19 mouse cellular contexts compared by ENCODE assay signal in the genomic region with DNA sequence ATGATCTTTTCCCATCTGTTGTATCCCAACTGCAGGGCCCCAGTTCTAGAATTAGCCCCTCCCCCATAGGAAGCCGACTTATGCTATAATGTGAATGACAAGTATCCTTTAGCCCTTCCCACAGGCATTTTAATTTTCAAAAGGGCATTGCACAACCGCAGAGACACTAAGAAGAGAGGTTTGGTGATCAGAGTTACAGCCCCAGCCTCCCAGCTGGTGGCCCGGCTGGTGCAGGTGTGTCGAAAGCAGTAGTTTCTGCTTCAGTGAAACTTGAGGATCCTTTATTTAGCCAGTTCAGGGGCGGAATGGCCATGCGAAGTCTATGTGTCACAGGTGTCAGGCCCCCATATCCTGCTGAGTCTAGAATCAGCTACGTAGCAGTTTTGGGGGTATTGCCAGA. TPM values are rescaled to one million over a fixed set of nuclear protein-coding genes. Genes with fewer than 3 reads are reported as not detected.
DNase-seq lines count a peak whose midpoint lies in the region; ATAC-seq and TF ChIP-seq lines count a peak whose summit lies in the region.
"Had no signal": no experiment of that assay in that cellular context is flagged by ENCODE, and none has a peak within 500 bp of the region (broad histone marks: within the 10 kb centered on the region; RNA-seq: fewer than 3 reads in every experiment).

No protein-coding gene starts in this region.

- no peak overlapping the region for H3ac ChIP-seq in myocyte (ENCODE audit: control insufficient read depth, insufficient read length)

- no peaks in the 10 kb centered on the region for H3K9me3 ChIP-seq in embryonic facial prominence, embryonic 13.5 days
- H3K9me3 ChIP-seq in embryonic facial prominence, embryonic 10.5 days, result no peaks in the 10 kb centered on the region
- H3K9me3 ChIP-seq in forebrain, embryonic 13.5 days (replicated peaks), result no peaks in the 10 kb centered on the region
- H3K9me3 ChIP-seq: hindbrain, embryonic 10.5 days had no signal

- H3K27ac ChIP-seq in embryonic facial prominence, embryonic 13.5 days, result peak overlapping the region; percentile 60; the same call in 1 of the 2 replicates
- H3K27ac ChIP-seq in embryonic facial prominence, embryonic 10.5 days (replicated peaks), result no peak overlapping the region
- no peak overlapping the region for H3K27ac ChIP-seq in forebrain, embryonic 13.5 days
- H3K27ac ChIP-seq: gastrocnemius, adult 2 months; hindbrain, embryonic 10.5 days; hindbrain, postnatal 0 days had no signal

- no peak overlapping the region for H3K9ac ChIP-seq in embryonic facial prominence, embryonic 13.5 days
- H3K9ac ChIP-seq in forebrain, embryonic 13.5 days, result no peak overlapping the region

- ATAC-seq in embryonic facial prominence, embryonic 13.5 days (ENCODE audit: insufficient number of reproducible peaks, insufficient read depth, low FRiP score, low TSS enrichment, low read depth), result no peak
- ATAC-seq in forebrain, embryonic 13.5 days, result no peak
- ATAC-seq: hindbrain, postnatal 0 days; intestine, embryonic 16.5 days had no signal

- H3K4me3 ChIP-seq in embryonic facial prominence, embryonic 13.5 days, result no peak overlapping the region
- H3K4me3 ChIP-seq in embryonic facial prominence, embryonic 10.5 days, result no peak overlapping the region
- no peak overlapping the region for H3K4me3 ChIP-seq in myocyte
- no peak overlapping the region for H3K4me3 ChIP-seq in forebrain, embryonic 13.5 days
- H3K4me3 ChIP-seq: gastrocnemius, adult 2 months; hindbrain, embryonic 10.5 days had no signal

- TF ChIP-seq POLR2A in myocyte (IDR thresholded peaks at IDR 0.05; ENCODE audit: insufficient read length, low read depth), result no peak

- no peaks in the 10 kb centered on the region for H3K27me3 ChIP-seq in embryonic facial prominence, embryonic 13.5 days
- no peaks in the 10 kb centered on the region for H3K27me3 ChIP-seq in embryonic facial prominence, embryonic 10.5 days (replicated peaks; ENCODE audit: low read depth, poor library complexity, severe bottlenecking)
- no peaks in the 10 kb centered on the region for H3K27me3 ChIP-seq in myocyte (ENCODE audit: control insufficient read depth, insufficient read depth, insufficient read length)
- H3K27me3 ChIP-seq in forebrain, embryonic 13.5 days, result no peaks in the 10 kb centered on the region

- H3K4me2 ChIP-seq in embryonic facial prominence, embryonic 13.5 days, result no peak overlapping the region
- no peak overlapping the region for H3K4me2 ChIP-seq in myocyte (ENCODE audit: low read depth)
- no peak overlapping the region for H3K4me2 ChIP-seq in forebrain, embryonic 13.5 days
- H3K4me2 ChIP-seq: heart, embryonic 11.5 days had no signal

- peaks cover 98% of the 10 kb centered on the region for H3K4me1 ChIP-seq in embryonic facial prominence, embryonic 13.5 days
- peaks cover 85% of the 10 kb centered on the region for H3K4me1 ChIP-seq in embryonic facial prominence, embryonic 10.5 days
- H3K4me1 ChIP-seq in forebrain, embryonic 13.5 days, result no peaks in the 10 kb centered on the region

- no peaks in the 10 kb centered on the region for H3K36me3 ChIP-seq in embryonic facial prominence, embryonic 13.5 days
- H3K36me3 ChIP-seq in embryonic facial prominence, embryonic 10.5 days (replicated peaks), result peaks cover 74% of the 10 kb centered on the region
- H3K36me3 ChIP-seq in myocyte (ENCODE audit: control insufficient read depth, insufficient read depth), result no peaks in the 10 kb centered on the region
- no peaks in the 10 kb centered on the region for H3K36me3 ChIP-seq in forebrain, embryonic 13.5 days (ENCODE audit: poor library complexity, severe bottlenecking)

- DNase-seq in embryonic facial prominence, embryonic 10.5 days (ENCODE audit: low spot score), result no peak
- peak; percentile 50 for DNase-seq in thymus, postnatal 0 days (ENCODE audit: low spot score)
- no peak for DNase-seq in thymus, adult 18-20 months
- DNase-seq in thymus, postnatal 25 days, result peak; percentile 22
- DNase-seq in liver, result no peak
- DNase-seq: adrenal gland, postnatal 25 days; cerebellum, adult 9-10 months; gastrocnemius, adult 2 months; heart, postnatal 10 days; kidney, adult 9 months; kidney, postnatal 14 days; lung, postnatal 14 days had no signal

- peaks cover 92% of the 10 kb centered on the region for H3K79me2 ChIP-seq in myocyte (ENCODE audit: control insufficient read depth, insufficient read depth)

- WGBS in embryonic facial prominence, embryonic 13.5 days, result 72% methylated on average over 7 of the region's 7 CpGs
- 82% methylated on average over 7 of the region's 7 CpGs for WGBS in embryonic facial prominence, embryonic 10.5 days
- WGBS in forebrain, embryonic 13.5 days, result 79% methylated on average over 7 of the region's 7 CpGs

TF ChIP-seq in myocyte, 11 proteins besides CTCF, POLR2A, EP300 and RAD21:
- TF ChIP-seq CEBPB (IDR thresholded peaks at IDR 0.05; ENCODE audit: insufficient read depth, poor library complexity, severe bottlenecking), result 0 out of 2 replicates have a peak, but pooled peaks have one; percentile 22
- no peak for TF ChIP-seq MYOG (IDR thresholded peaks at IDR 0.05; ENCODE audit: control insufficient read depth in 1 of 3, insufficient read depth in 1 of 3, insufficient read length in 2 of 3, low read depth in 2 of 3)

RNA-seq across cellular contexts. Expression of a gene that starts 10.0 kb away (rescaled TPM):
- 208 TPM in 2 replicates for polyA plus RNA-seq in embryonic facial prominence, embryonic 13.5 days (2015; fragmentation: Nextera tagmentation; extraction: Ambion mirVana)
- 157 and 158 TPM in 2 replicates for polyA plus RNA-seq in embryonic facial prominence, embryonic 10.5 days (2016; fragmentation: Nextera tagmentation; extraction: Ambion mirVana)
- 16.2 TPM in 2 replicates for polyA plus RNA-seq in thymus, postnatal 0 days (2015; fragmentation: Nextera tagmentation; extraction: Ambion mirVana)
- polyA plus RNA-seq in myocyte (2012; fragmentation: generic; extraction: Trizol), result 156 TPM
- 38.2 and 43.4 TPM in 2 replicates for polyA plus RNA-seq in forebrain, embryonic 13.5 days (2015; fragmentation: Nextera tagmentation; extraction: Ambion mirVana)

Comparison
In these comparisons a context has a peak if more than half of its experiments do, and no peak if none do; other contexts are left out.
1. DNase-seq: peak in thymus, postnatal 0 days (single experiment) and thymus, postnatal 25 days (single experiment); none in embryonic facial prominence, embryonic 10.5 days (single experiment), thymus, adult 18-20 months (0 of 2) and liver (single experiment).